Mouse (Mus musculus) layer of hippocampus, postnatal 10 days (tissue): Measurements from ENCODE around the gene Snx30. TPM values are rescaled to one million over a fixed set of nuclear protein-coding genes. Genes with fewer than 3 reads are reported as not detected.

Experiments
- DNase-seq, 2 experiments: peaks; one replicate each; pipeline ENCODE4 v3.0.0; 2021; ENCODE audit warnings: low spot score in 2 of 2
- total RNA-seq, 2 experiments: library from RNA; stranded (reverse); gene quantifications; 2 replicates each; pipeline ENCODE4 v1.2.3; 2021

Gene Snx30
- total RNA-seq, 2 experiments from 2014 or later, result 55.4 to 59.4 TPM

DNA sequence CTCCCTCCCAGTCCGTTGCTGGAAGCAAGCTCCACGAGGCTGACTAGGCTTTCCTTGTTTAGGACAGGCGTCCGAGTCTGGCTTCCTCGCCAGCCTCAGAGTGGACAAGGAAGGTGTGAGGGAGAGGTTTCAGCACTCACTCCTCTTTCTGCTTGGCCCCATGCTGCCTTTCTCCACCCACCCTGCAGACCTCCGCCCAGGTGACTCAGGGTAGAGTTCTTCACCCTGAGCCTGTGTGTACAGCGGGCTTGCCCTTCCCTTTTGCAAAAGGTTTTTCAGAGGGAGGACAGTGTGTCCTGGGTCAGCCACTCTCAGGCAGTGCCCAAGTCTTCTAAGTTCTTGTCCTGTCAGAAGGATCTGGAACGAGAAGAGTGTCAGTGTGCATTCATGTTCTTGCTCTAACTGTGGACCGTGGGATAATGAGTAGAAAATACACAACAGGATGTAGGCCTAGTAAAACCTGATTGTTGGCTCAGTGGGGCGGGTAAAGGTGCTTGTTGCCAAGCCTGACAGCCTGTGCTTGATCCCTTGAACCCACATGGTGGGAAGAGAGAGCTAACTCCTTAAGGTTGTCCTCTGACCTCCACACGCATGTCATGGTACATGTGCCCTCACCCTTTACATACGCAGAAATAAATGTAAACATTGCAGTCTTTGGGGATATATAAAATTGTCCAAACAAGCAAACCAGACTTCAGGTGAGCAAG, 92.3 kb downstream of the Snx30 start:
- DNase-seq, result no peak

DNA sequence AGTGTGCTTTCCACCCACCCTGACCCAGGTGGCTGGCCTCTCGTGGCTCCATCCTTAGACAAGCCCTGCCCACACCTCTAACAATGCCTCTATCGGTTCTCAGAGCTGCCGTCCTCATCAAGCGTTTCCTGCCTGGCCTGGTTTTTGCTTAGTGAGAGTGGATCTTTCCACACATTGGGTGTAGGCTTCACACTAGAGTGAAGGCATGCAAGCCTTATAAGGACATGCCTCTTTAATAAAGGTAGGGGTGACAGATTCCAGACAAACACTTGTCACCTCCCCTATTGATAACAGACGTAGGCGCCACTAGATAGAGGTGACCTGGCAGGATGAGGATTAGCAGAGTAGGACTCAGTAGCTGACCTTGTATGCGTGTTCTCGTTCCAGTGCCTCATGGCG, 92.9 kb downstream of the Snx30 start:
- no peak for DNase-seq

DNA sequence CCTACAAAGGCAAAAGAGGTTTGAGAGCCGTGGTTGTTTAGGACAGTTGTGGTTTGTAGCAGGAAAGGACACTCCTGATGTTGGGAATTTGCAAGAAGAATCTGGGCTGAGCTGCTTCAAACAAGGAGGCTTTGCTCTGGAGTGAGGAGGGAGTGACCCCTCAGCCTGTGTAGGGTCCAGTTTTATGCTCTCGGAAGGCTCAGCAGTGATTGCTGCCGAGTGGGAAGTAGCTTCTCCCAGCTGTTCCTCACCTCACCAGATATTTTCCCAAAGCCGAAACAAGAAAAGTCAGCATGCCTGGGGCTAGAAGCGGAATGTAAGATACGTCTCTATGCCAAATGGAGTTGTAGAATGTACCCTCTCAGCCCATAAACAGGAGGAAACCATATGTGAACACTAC, 96.2 kb downstream of the Snx30 start:
- no peak for DNase-seq

DNA sequence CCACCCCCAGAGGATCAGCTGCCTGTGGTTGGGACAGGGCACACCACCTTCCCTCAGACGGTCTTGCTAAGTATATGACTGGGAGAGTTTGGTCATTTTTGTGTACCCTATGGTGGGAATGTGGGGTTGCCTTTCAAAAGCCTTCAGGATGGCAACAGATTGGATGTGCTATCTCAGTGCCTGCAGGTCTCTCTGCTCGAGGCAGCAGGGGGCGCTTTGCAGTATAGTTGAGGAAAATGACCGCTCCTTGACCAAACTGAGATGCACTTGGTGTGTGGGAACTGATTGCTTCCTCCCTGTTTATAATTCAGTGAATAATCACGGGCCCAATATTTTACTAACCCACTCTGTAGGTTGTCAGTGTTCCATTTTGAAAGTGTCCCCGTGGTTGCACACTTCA, 96.9 kb downstream of the Snx30 start:
- DNase-seq, result no peak

DNA sequence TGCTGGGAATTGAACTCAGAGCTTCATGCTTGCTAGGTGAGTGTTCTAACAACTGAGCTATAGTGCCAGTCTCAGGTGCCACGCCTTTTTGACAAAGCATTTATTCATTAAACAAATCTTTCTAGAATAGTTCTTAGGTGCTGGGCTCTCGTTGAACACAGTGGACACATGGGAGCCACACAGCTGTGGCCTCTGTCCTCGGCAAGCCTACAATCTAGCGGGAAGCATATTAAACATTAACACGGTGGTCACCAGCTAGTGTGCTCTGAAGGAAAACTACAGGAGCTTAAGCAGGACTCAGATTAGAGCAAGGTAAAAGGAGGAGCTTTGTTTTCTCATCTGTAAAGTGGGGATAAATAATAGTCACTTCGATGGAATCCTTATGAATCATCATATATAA, 101.5 kb downstream of the Snx30 start:
- DNase-seq, result no peak

DNA sequence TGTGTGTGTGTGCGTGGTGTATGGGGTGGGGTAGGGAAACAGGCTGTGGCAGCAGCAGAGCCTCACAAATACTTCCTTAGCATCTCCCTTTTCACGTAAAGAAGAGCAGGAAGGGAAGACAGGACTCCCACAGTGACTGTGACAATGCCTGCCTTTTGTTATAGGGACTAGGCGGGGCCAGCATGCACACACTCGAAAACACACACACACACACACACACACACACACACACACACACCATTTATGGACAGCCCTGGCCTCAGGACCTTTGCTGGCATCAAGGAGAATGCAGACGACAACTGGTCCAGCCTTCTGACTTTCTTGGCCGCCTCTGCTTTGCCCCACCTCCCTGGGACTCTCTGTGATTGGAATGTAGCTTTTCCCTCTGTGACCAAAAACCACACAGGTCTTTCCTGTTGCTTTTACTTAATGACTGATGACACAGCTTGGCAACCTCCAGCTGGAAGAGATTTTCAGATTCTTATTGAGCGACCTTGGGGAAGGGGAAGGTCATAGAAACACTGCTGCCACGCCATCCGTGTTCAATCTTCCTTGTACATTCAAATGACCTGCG, 102.1 kb downstream of the Snx30 start:
- DNase-seq, result no peak

DNA sequence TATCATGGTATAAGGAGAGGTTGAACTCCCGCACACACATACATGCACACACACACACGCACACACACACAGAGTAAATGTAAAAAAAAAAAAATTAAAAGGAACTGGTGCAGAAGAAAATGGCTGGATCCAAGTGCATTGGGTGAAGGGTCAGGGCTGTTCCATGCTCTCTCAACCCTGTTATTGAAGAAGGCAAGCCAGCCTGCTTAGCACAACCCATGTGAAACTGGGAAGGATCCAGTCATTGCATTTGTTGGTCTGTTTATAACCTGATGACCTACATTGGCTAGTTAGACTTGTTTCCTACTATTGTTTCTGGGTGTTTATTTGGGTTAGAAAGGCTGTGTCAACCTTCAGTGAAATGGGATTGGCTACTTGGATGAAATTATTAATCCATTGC, 103.1 kb downstream of the Snx30 start:
- no peak for DNase-seq

DNA sequence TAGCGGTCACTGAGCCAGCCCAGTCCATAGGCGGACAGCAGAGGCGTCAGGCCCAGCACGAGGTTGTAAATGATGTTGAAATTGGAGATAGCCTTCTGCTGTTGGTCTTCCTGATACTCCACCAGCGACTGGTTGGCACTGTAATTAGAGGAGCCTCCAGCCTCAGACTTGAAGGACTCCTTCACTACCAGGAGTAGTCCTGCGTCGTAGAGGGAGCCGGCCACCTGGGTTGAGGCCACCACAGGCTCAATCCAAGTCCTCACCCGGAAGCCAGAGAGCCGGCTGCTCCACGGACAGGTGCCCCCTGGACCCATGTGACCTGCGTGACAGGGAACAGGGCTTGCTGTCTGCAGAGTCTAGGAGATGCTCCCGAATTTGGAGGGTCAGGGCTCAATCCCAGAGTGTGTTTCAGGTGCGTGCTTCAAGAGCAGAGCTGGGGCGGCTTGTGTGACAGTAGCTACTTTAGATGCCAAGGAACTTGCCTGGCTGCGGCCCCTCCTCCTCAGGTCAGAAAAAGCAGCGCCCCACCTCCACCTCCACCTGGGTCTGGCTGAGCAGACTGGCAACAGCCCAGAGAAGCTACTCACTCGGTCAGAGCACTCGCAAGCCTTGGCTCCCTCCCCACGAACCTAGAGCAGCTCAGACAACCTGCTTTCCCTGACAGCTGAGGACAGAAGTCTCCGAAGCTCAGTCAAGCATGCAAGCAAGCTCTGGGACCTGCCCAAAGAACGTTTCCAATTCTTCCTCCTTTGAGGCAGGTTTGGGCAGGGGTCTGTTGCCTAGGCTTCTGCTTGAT, 109.2 kb downstream of the Snx30 start, which contains the start of gene Slc46a2:
TSS of gene Slc46a2 (minus strand) at position 449 of the 796 bp plus-strand sequence.
- no peak for DNase-seq

DNA sequence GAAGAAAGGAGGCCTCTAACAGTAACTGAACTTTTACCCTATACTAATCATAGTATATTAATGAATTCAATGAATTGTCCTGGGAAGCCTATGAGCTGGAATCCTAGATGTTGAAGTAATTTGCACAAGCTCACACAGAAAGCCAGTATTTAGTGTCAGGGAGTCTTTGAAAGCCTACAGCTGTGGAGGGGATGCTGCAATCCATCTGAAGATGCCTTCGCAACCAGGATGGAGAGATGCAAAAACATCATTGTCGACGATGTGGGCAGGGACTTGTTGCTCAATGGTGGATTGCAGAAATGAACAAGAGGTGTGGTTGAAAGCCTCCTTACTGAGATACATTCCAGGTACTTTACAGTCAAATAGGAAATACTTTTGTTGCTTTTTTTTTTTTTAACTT, 112.3 kb downstream of the Snx30 start:
- DNase-seq, result no peak

DNA sequence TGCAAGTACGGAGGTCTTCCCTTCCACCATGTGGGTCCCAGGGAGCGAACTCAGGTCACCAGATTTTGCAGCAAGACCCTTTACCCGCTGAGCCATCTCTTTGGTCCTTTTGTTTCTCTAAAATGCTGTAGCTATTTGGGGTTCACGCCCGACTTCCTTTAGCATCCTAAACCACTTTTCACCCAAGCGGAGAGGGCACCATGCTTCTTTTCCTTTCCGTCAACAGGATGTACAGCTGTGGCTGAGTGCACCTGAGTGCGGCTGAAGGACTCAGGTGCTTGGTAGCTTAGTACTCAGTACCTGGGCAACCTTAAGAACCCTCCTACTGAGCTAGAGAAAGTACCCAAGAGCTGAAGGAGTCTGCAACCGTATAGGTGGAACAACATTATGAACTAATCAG, 119.4 kb downstream of the Snx30 start:
- DNase-seq, result no peak

DNA sequence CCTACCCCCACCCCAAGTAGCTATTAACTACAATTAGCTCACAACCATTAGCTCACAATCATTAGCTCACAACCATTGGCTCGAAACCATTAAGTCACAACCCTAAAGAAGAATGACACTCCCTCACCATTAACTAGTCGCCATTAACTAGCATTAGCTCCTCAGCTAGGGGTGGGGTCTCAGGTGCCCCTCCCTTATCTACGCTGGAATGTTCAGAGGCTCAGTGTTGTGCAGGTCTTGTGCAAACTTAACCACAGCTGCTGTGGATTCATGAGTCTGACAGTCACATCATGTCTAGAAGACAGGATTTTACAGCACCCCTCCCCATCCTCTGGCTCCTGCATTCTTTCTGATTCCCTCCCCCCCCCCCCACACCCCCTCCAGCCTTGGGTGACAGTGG, 122.0 kb downstream of the Snx30 start:
- no peak for DNase-seq

DNA sequence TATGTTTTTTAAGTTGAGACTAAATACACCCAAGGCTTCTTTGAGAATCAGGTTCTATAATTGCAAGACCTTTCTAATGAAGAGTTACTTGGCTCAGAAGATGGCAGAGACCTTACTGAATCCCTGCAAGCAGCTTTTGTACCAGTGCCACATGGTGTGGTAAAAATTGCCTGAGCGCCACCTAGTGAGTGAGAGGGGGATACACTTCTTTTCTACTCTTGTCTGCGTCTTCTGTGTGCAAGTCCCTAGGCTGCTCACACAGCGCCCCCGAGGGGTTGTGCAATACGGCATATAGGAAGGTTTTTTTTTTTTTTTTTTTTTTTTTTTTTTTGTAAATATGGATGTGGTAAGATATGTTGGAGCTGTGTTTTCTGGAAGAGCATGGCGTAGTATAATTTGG, 122.7 kb downstream of the Snx30 start:
- DNase-seq, result peak; percentile 70 to 75

DNA sequence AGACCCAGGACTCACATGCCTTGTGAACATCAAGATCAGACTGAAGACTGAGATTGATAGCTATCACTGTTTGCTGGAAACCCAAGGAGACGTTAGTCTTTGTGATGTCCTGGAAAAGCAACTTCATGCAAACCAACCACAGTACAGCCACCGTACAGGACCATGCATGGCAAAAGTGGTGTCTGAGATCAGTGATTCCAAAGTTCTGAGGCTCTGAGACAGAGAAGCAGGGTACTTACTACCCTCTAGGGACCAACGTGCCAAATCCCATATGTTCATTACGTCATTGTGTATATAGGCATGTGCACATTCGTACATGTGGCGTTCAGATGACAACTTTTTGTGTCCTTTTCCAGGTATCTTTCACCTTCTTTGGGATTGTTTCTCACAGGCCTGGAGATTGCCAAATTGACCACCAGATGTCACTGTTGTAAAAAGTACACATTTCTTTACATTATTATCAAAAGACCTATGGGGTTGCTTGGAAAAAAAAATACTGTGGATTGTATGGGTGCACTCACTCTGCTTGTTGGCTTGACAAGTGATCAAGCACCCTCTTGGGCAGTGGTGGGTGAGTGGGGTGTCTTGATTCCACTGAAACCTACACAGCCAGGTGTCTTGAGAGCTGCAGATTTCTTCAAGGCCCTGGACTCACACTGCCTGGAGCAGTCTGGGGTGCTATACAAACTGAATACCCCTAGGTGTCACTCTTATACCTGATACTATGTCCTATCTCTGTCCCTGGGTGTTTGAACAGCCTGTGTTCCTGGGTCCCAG, 127.1 kb downstream of the Snx30 start:
- no peak for DNase-seq

DNA sequence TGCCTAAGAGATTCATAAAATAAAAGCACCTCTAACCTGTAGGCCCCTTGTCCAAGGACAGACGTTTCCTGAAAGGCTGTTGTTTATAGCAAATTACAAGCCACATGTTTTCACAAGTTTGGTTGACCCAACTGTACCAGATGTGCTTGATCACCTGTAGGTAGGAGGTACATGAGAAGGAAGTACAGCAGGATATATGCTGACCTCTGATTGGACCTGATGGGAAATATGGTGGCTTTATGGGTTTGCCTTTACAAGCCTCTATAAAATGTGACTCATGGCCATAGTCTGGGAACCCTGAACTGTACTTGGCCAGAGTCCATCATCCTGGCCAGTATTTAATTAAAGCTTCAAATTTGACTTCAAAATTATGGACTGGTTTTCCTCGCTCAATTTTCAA, 131.9 kb downstream of the Snx30 start:
- DNase-seq, result no peak

Other genes with a start within 250 kb of the Snx30 start
- 10 to 100 TPM; 27.9 to 29.5 TPM for gene Hsdl2, start 224.3 kb upstream of the Snx30 start, total RNA-seq
- 10 to 100 TPM; 10.1 TPM for gene E130308A19Rik, start 179.6 kb upstream of the Snx30 start, total RNA-seq
- gene Inip, start 4.3 kb upstream of the Snx30 start, total RNA-seq, result 10 to 100 TPM; 21.7 to 22.2 TPM
- gene Slc46a2, start 109.2 kb downstream of the Snx30 start, total RNA-seq, result not detected
- gene Mup4, start 154.9 kb downstream of the Snx30 start, total RNA-seq, result not detected
- gene Mup6, start 158.5 kb downstream of the Snx30 start, total RNA-seq, result not detected